Mouse (Mus musculus): ENCODE measurements around the gene Hemk1.

DNA sequence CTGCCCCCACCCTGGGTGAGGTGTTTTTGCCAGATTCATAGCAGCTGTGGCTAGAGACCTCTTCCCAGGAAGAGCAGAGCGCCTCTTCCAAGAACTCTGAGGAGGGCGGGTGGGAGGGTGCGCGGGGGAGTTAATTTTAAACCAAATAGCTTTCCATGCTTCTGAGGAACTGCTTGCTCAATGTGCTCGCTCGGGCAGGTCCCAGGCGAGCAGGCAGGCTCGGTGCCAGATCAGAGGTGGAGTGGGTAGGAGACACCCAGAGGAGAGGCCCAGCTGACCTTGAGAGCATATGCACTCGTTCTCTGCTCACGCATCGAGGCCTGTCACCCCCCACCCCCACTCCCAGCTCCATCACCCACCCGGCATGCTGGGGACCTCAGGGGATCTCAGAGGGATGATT lies 30.3 kb downstream of the Hemk1 start:
- TF ChIP-seq USF2 (conservative IDR thresholded peaks at IDR 0.05; ENCODE audit: low read depth, low read length) (no peak), POLR2A (IDR thresholded peaks at IDR 0.05; ENCODE audit: low read depth, low read length) (no peak), TCF12 (IDR thresholded peaks at IDR 0.05; ENCODE audit: low read depth, low read length) (no peak), ELF1 (IDR thresholded peaks at IDR 0.05; ENCODE audit: low read depth, low read length) (no peak), CTCF (conservative IDR thresholded peaks at IDR 0.05 in 1 of 2, IDR thresholded peaks at IDR 0.05 in 1 of 2; ENCODE audit: low read depth in 2 of 2, low read length in 2 of 2) (no peak), ZNF384 (IDR thresholded peaks at IDR 0.05; ENCODE audit: low read depth, low read length) (no peak), E2F4 (IDR thresholded peaks at IDR 0.05; ENCODE audit: insufficient replicate concordance, low read depth, low read length) (no peak), UBTF (IDR thresholded peaks at IDR 0.05; ENCODE audit: low read depth, low read length) (no peak), EP300 (IDR thresholded peaks at IDR 0.05; ENCODE audit: low read length) (no peak), NELFE (IDR thresholded peaks at IDR 0.05; ENCODE audit: low read depth, low read length) (no peak)
